Mouse (Mus musculus) limb, embryonic 10.5 days (tissue): ENCODE data around the gene Mrpl17. TPM values are rescaled to one million over a fixed set of nuclear protein-coding genes. Genes with fewer than 3 reads are reported as not detected.

ENCODE experiments used
- DNase-seq: peaks from one replicate; pipeline ENCODE4 v3.0.0-alpha.2; 2017; ENCODE audit warnings: low spot score
- H3K27ac ChIP-seq: fragments of 300-500 bp; sonication (generic); 2 replicates; pipeline ENCODE4 v1.5.1; 2016; ENCODE audit warnings: mild to moderate bottlenecking
- H3K27me3 ChIP-seq: fragments of 300-500 bp; sonication (generic); 2 replicates; pipeline ENCODE4 v1.6.1; 2016; ENCODE audit warnings: low read depth, mild to moderate bottlenecking; ENCODE audit not compliant: poor library complexity, severe bottlenecking
- H3K36me3 ChIP-seq: fragments of 300-500 bp; sonication (generic); 2 replicates; pipeline ENCODE4 v1.6.1; 2016; ENCODE audit warnings: mild to moderate bottlenecking, moderate library complexity
- H3K4me1 ChIP-seq: fragments of 300-500 bp; sonication (generic); 2 replicates; pipeline ENCODE4 v1.6.1; 2016
- H3K4me3 ChIP-seq: fragments of 300-500 bp; sonication (generic); 2 replicates; pipeline ENCODE4 v1.5.1; 2016; ENCODE audit warnings: mild to moderate bottlenecking, moderate library complexity
- H3K9me3 ChIP-seq: fragments of 300-500 bp; sonication (generic); replicated peaks from 2 replicates; pipeline ENCODE4 v1.6.1; 2016; ENCODE audit warnings: mild to moderate bottlenecking
- WGBS: fragments of 180-500 bp; shearing (Covaris S2); methylation state at CpG from one replicate; pipeline ENCODE4 v1.1.7; 2016; 5-methylcytosine and 5-hydroxymethylcytosine counted together
- polyA plus RNA-seq: library from polyadenylated mRNA; unstranded; fragments of >200 nt; fragmentation: Nextera tagmentation; extraction: Ambion mirVana; gene quantifications from 2 replicates; pipeline ENCODE4 v1.2.1, GENCODE M21; 2016

Gene Mrpl17
- polyA plus RNA-seq, 1 experiment from 2014 or later, result 332 TPM

DNA sequence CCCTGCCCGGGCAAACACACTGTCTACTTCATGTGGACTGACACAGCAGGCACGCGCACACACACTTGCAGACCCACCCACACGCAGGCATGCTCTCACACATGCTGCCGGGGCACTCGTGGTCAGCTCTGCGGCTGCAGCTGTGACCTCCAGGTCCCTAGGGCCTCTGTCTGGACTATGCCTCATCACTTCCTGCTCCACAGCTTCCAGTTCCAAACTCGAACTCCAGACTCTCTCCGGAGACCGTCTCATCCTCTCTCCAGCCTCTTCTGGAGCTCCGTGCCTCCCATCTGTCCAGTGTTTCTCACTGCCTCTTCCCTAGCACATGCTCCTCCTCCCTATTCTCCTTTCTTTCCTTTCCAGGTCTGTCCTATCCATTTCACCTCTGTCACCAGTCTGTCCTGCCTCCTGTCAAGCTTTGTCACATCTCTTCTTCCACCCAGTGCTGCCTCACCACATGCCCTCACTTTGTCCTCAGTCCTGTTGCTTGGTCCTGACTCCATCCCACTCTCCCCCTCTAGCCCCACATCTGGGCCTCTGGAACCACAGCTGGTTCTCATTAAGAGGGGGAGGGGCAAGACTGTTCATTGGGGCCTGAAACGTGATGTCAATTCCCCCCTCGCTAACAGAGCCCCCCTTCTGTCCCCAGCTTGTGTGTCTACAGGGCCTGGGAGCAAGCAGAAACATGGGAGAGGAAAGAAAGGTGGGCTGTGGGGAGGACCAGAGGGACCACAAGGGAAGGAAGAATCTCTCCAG lies 32.9 kb downstream of the Mrpl17 start:
- WGBS, result 19% methylated on average over 13 of the region's 13 CpGs
- peak; percentile 92 for DNase-seq
- H3K9me3 ChIP-seq, result no peaks in the 10 kb centered on the region
- H3K27ac ChIP-seq, result peak overlapping the region; percentile 93
- peak overlapping the region; percentile 50 for H3K4me3 ChIP-seq
- H3K4me1 ChIP-seq, result peaks cover 36% of the 10 kb centered on the region
- H3K27me3 ChIP-seq, result no peaks in the 10 kb centered on the region
- peaks cover 82% of the 10 kb centered on the region for H3K36me3 ChIP-seq

DNA sequence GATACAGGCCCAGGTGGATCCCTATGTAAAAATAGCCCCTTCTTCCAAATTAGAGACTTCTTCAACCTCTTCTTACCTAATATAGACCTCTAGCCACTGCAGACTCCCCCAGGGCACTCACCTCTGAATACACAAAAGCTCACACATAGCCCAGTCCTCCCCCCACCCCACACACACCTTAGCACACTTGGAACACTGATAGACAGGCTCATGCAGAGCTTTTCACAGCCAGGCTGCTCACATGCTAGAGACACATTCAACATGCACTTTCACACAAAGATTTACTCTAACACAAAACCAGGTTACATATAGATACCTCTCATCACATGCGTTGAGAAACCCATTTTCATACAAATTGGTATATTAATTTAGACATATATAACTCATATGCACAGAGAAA lies 33.6 kb downstream of the Mrpl17 start:
- 76% methylated on average over 1 of the region's 1 CpGs for WGBS
- no peak for DNase-seq
- Histone ChIP-seq H3K9me3 (no peaks in the 10 kb centered on the region), H3K27me3 (no peaks in the 10 kb centered on the region), H3K4me1 (peaks cover 36% of the 10 kb centered on the region), H3K36me3 (peaks cover 82% of the 10 kb centered on the region), H3K27ac (peak overlapping the region; percentile 93), H3K4me3 (peak overlapping the region; percentile 50)

- H3K9me3 ChIP-seq, result no peaks in the 10 kb centered on the region
- WGBS, result 88% methylated on average over 2 of the region's 2 CpGs
- no peak overlapping the region for H3K4me3 ChIP-seq
- peak; percentile 20 for DNase-seq
- no peak overlapping the region for H3K27ac ChIP-seq
- H3K4me1 ChIP-seq, result peaks cover 36% of the 10 kb centered on the region
- H3K36me3 ChIP-seq, result peaks cover 82% of the 10 kb centered on the region
- H3K27me3 ChIP-seq, result no peaks in the 10 kb centered on the region
Observed at GRCm38 (mm10) chr7:105776026-105776425, 34.9 kb downstream of the Mrpl17 start.

DNA sequence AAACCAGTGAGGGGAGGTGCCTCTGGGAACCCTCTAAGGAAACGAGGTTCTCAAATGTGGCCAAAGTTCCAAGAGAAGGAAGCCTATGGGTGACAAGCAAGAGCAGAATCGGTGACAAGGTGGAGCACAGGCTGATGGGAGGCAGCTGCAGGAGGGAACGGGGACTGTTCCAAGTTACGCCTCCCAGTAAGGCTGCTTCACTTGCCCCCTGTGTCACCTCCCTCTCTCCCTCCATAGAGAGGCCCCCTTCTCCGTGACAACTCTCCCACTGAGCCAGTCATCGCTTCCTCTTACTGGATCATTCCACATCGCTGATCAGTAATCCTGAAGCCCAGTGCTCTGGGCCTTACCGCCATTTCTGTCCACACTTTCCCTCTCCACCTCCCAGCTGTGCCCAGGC lies 36.2 kb downstream of the Mrpl17 start:
- Histone ChIP-seq H3K36me3 (peaks cover 82% of the 10 kb centered on the region), H3K27me3 (no peaks in the 10 kb centered on the region), H3K9me3 (no peaks in the 10 kb centered on the region), H3K4me1 (peaks cover 36% of the 10 kb centered on the region), H3K4me3 (no peak overlapping the region), H3K27ac (no peak overlapping the region)
- DNase-seq, result no peak
- 67% methylated on average over 8 of the region's 8 CpGs for WGBS

GRCm38 (mm10) chr7:105773041-105773440 lies 37.9 kb downstream of the Mrpl17 start:
- 85% methylated on average over 5 of the region's 5 CpGs for WGBS

DNA sequence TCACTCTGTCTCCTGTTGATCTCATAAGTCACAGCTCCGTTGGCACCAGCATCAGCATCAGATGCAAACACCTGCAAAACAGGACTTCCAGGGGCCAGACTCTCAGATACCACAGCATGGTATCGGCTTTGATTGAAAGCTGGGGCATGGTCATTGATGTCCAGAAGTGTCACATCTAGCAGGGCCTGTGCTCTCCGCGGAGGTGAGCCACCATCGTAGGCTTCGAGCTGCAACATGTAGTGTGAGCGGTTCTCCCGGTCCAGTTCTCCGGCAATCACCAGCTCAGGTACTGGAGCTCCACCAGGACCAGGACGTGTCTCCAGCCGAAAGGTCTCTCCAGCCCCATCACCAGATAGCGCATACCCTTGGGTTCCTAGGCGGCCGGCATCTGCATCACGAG lies 38.6 kb downstream of the Mrpl17 start:
- WGBS, result 92% methylated on average over 15 of the region's 15 CpGs
- H3K9me3 ChIP-seq, result no peaks in the 10 kb centered on the region
- no peak overlapping the region for H3K27ac ChIP-seq
- DNase-seq, result no peak
- H3K4me3 ChIP-seq, result no peak overlapping the region
- peaks cover 88% of the 10 kb centered on the region for H3K36me3 ChIP-seq
- no peaks in the 10 kb centered on the region for H3K27me3 ChIP-seq
- peaks cover 31% of the 10 kb centered on the region for H3K4me1 ChIP-seq

More at GRCm38 (mm10) chr7:105773041-105773440, 37.9 kb downstream of the Mrpl17 start:
- DNase-seq, result no peak
- Histone ChIP-seq H3K27ac (no peak overlapping the region), H3K4me1 (peaks cover 31% of the 10 kb centered on the region), H3K9me3 (no peaks in the 10 kb centered on the region), H3K4me3 (no peak overlapping the region), H3K36me3 (peaks cover 80% of the 10 kb centered on the region), H3K27me3 (no peaks in the 10 kb centered on the region)

GRCm38 (mm10) chr7:105769959-105770358 lies 40.9 kb downstream of the Mrpl17 start:
- WGBS, result 98% methylated on average over 3 of the region's 3 CpGs
- Histone ChIP-seq H3K4me3 (no peak overlapping the region), H3K36me3 (peaks cover 92% of the 10 kb centered on the region), H3K9me3 (no peaks in the 10 kb centered on the region), H3K4me1 (peaks cover 23% of the 10 kb centered on the region), H3K27ac (no peak overlapping the region), H3K27me3 (0 out of 2 replicates have a peak, but pooled peaks cover 5% of the 10 kb centered on the region)
- no peak for DNase-seq

- H3K4me3 ChIP-seq, result peak overlapping the region; percentile 11; the same call in 1 of the 2 replicates
- 29% methylated on average over 6 of the region's 6 CpGs for WGBS
- peak; percentile 37 for DNase-seq
- H3K9me3 ChIP-seq, result no peaks in the 10 kb centered on the region
- peak overlapping the region; percentile 32; the same call in 1 of the 2 replicates for H3K27ac ChIP-seq
- peaks cover 92% of the 10 kb centered on the region for H3K36me3 ChIP-seq
- H3K4me1 ChIP-seq, result peaks cover 24% of the 10 kb centered on the region
- peaks cover 27% of the 10 kb centered on the region for H3K27me3 ChIP-seq
Observed at GRCm38 (mm10) chr7:105767729-105768165, 43.2 kb downstream of the Mrpl17 start.

GRCm38 (mm10) chr7:105764331-105764730 lies 46.6 kb downstream of the Mrpl17 start:
- no peak for DNase-seq
- Histone ChIP-seq H3K4me3 (no peak overlapping the region), H3K27ac (no peak overlapping the region), H3K9me3 (no peaks in the 10 kb centered on the region), H3K4me1 (peaks cover 24% of the 10 kb centered on the region), H3K36me3 (peaks cover 91% of the 10 kb centered on the region), H3K27me3 (peaks cover 37% of the 10 kb centered on the region)
- WGBS, result 93% methylated on average over 11 of the region's 11 CpGs

DNA sequence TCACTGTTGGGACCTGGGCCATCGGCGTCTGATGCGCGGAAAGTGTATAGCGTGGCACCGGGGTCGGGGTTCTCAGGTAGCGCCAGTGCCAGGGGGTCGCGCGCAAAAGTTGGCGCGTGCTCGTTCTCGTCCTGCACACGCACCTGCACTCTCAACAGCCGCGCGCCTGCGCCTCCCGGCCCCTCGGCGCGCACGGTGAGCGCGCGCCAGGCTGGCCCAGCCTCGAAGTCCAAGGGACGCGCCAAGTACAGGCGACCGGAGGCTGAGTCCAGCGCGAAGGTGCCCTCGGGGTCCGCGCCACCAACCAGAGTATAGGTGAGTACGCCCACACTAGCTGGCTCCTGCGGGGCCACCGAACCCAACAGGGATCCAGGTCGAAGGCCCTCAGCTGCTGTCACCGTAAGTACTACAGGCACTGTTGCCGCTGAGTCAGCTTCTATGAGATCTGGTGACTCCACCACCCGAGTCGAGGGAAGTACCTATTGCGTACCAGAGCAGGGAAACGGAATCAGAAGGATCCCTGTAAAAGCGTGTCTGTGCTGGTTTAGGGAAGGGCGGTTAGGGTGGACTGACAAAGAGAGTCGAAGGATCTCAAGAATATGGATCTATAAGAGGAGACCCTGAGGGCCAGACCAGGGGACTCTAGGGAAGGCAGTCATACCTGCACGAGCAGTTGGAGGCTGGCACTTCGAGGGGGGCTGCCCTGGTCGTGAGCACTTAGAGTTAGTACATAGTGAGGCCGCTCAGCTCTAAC lies 48.2 kb downstream of the Mrpl17 start:
- 18% methylated on average over 55 of the region's 55 CpGs for WGBS
- peaks cover 37% of the 10 kb centered on the region for H3K27me3 ChIP-seq
- H3K4me1 ChIP-seq, result peaks cover 9% of the 10 kb centered on the region
- no peaks in the 10 kb centered on the region for H3K9me3 ChIP-seq
- H3K4me3 ChIP-seq, result no peak overlapping the region
- peaks cover 98% of the 10 kb centered on the region for H3K36me3 ChIP-seq
- H3K27ac ChIP-seq, result no peak overlapping the region
- no peak for DNase-seq

DNA sequence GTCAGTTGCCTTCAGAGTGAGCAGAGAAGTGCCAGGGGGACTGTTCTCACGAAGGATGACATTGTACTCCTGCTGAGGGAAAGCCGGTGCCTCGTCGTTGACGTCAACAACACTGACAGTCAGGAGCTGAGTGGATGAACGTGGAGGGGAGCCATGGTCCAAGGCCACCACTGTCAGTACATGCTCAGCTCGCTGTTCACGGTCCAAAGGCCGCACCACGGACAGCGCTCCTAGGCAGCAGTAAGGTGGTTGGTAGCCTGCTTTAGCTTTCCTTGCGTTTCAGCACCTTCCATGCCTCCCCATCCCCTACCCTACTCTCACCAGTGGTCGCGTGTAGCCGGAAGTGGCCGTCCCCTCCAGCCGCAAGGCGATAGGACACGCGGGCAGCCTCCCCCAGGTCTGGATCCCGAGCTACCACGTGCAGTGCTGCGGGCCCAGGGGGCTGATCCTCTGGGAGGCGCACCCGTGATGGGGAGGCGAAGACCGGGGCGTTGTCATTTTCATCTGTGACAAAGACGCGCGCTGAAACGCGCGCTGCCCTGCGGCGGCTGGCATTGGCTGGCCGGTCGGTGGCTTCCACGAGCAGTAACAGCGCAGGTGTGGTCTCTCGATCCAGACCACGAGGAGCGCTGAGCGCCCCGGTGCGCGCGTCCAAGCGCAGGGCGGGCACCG lies 49.0 kb downstream of the Mrpl17 start:
- Histone ChIP-seq H3K4me1 (peaks cover 4% of the 10 kb centered on the region; the same call in 1 of the 2 replicates), H3K27ac (no peak overlapping the region), H3K27me3 (peaks cover 37% of the 10 kb centered on the region), H3K36me3 (peaks cover 98% of the 10 kb centered on the region), H3K4me3 (no peak overlapping the region), H3K9me3 (no peaks in the 10 kb centered on the region)
- 21% methylated on average over 51 of the region's 51 CpGs for WGBS
- no peak for DNase-seq

GRCm38 (mm10) chr7:105753281-105753680 lies 57.6 kb downstream of the Mrpl17 start:
- DNase-seq, result no peak
- H3K27ac ChIP-seq, result no peak overlapping the region
- no peaks in the 10 kb centered on the region for H3K27me3 ChIP-seq
- no peaks in the 10 kb centered on the region for H3K9me3 ChIP-seq
- H3K36me3 ChIP-seq, result peaks cover 76% of the 10 kb centered on the region
- peaks cover 9% of the 10 kb centered on the region for H3K4me1 ChIP-seq
- WGBS, result 93% methylated on average over 10 of the region's 10 CpGs
- H3K4me3 ChIP-seq, result no peak overlapping the region
